Mouse (Mus musculus) lung, postnatal 0 days (tissue): ENCODE results near the gene Fstl5. TPM values are rescaled to one million over a fixed set of nuclear protein-coding genes. Genes with fewer than 3 reads are reported as not detected.
"Not testable (repeated sequence)": the region's sequence is repeated elsewhere in the genome, so short reads cannot be mapped to it uniquely, and the experiment has no call there.

Experiments
- ATAC-seq: fragments of 200-750 bp; cut with Nextera tagmentation; 2 replicates; pipeline ENCODE4 v1.8.0; 2017; ENCODE audit warnings: moderate library complexity
- DNase-seq: peaks from one replicate; pipeline ENCODE4 v3.0.0-alpha.2; 2016; ENCODE audit warnings: low spot score
- H3K27ac ChIP-seq: fragments of 300-500 bp; sonication (generic); 2 replicates; pipeline ENCODE4 v1.5.1; 2014; ENCODE audit warnings: antibody characterized with exemption, mild to moderate bottlenecking, low read length, mixed read lengths
- H3K27me3 ChIP-seq: fragments of 300-500 bp; sonication (generic); replicated peaks from 2 replicates; pipeline ENCODE4 v1.6.1; 2014; ENCODE audit warnings: low read length, mixed read lengths; ENCODE audit not compliant: insufficient read depth
- H3K36me3 ChIP-seq: fragments of 300-500 bp; sonication (generic); 2 replicates; pipeline ENCODE4 v1.6.1; 2014; ENCODE audit warnings: low read length, mixed read lengths; ENCODE audit not compliant: insufficient read depth
- H3K4me1 ChIP-seq: fragments of 300-500 bp; sonication (generic); 2 replicates; pipeline ENCODE4 v1.6.1; 2014; ENCODE audit warnings: antibody characterized with exemption, low read depth, low read length, mixed read lengths; ENCODE audit not compliant: insufficient read depth
- H3K4me2 ChIP-seq: fragments of 300-500 bp; sonication (generic); replicated peaks from 2 replicates; pipeline ENCODE4 v1.6.1; 2014; ENCODE audit warnings: low read depth, mild to moderate bottlenecking, low read length, moderate library complexity, mixed read lengths
- H3K4me3 ChIP-seq: fragments of 300-500 bp; sonication (generic); 2 replicates; pipeline ENCODE4 v1.5.1; 2014; ENCODE audit warnings: low read depth, low read length
- H3K9ac ChIP-seq: fragments of 300-500 bp; sonication (generic); replicated peaks from 2 replicates; pipeline ENCODE4 v1.6.1; 2014; ENCODE audit warnings: low read depth, mild to moderate bottlenecking
- H3K9me3 ChIP-seq: fragments of 300-500 bp; sonication (generic); 2 replicates; pipeline ENCODE4 v1.6.1; 2016; ENCODE audit warnings: low read length, mixed read lengths
- CTCF ChIP-seq: IDR thresholded peaks from 2 replicates; pipeline ENCODE4 v1.5.1; 2016; ENCODE audit warnings: antibody characterized with exemption, mild to moderate bottlenecking
- EP300 ChIP-seq: IDR thresholded peaks from 2 replicates; pipeline ENCODE4 v1.6.1; 2016; ENCODE audit warnings: antibody characterized with exemption, mild to moderate bottlenecking, control low read depth
- WGBS: fragments of 180-500 bp; shearing (Covaris S2); extraction: QIAGEN DNeasy Blood & Tissue Kit; methylation state at CpG from one replicate; pipeline ENCODE4 v1.1.7; 2014; 5-methylcytosine and 5-hydroxymethylcytosine counted together
- polyA plus RNA-seq: library from polyadenylated mRNA; unstranded; fragments of >200 nt; fragmentation: Nextera tagmentation; extraction: Ambion mirVana; gene quantifications from 2 replicates; pipeline ENCODE4 v1.2.1, GENCODE M21; 2015

Gene Fstl5
- polyA plus RNA-seq, 1 experiment from 2014 or later: not detected

DNA sequence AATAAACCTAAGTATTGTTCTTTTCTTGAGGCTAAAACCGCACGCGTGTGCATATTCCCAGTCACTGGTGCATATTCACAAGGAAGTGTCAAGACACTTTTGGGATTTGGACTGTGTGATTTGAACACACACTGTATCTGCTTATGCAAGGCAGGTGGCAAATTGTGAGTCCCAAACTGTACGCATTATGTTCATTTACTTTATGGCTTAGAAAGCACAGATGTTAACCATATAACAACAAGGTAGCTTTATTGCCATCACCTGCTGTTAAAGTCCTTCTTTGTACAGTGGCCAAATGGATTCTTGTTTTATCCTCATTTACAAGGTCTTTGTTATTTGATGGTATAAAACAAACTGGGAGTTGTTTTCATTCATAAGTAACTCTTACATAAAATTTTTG is 295.8 kb downstream of the Fstl5 start:
- TF ChIP-seq CTCF: no peak
- TF ChIP-seq EP300: no peak
- 91% methylated on average over 4 of the region's 4 CpGs for WGBS

GRCm38 (mm10) chr3:76428775-76429372 is 354.8 kb downstream of the Fstl5 start:
- Histone ChIP-seq H3K4me3 (no peak overlapping the region), H3K4me1 (no peaks in the 10 kb centered on the region), H3K36me3 (no peaks in the 10 kb centered on the region), H3K9ac (no peak overlapping the region), H3K4me2 (no peak overlapping the region), H3K27me3 (no peaks in the 10 kb centered on the region), H3K27ac (no peak overlapping the region), H3K9me3 (no peaks in the 10 kb centered on the region)
- no peak for DNase-seq
- TF ChIP-seq EP300 (no peak), CTCF (no peak)
- 83% methylated on average over 6 of the region's 6 CpGs for WGBS
- no peak for ATAC-seq

More for the DNA sequence above, 295.8 kb downstream of the Fstl5 start:
- no peak overlapping the region for H3K4me3 ChIP-seq
- H3K27me3 ChIP-seq: no peaks in the 10 kb centered on the region
- H3K4me2 ChIP-seq: no peak overlapping the region
- H3K36me3 ChIP-seq: no peaks in the 10 kb centered on the region
- H3K9me3 ChIP-seq: no peaks in the 10 kb centered on the region
- DNase-seq (no peak), ATAC-seq (no peak)
- no peak overlapping the region for H3K9ac ChIP-seq
- no peaks in the 10 kb centered on the region for H3K4me1 ChIP-seq
- H3K27ac ChIP-seq: no peak overlapping the region

DNA sequence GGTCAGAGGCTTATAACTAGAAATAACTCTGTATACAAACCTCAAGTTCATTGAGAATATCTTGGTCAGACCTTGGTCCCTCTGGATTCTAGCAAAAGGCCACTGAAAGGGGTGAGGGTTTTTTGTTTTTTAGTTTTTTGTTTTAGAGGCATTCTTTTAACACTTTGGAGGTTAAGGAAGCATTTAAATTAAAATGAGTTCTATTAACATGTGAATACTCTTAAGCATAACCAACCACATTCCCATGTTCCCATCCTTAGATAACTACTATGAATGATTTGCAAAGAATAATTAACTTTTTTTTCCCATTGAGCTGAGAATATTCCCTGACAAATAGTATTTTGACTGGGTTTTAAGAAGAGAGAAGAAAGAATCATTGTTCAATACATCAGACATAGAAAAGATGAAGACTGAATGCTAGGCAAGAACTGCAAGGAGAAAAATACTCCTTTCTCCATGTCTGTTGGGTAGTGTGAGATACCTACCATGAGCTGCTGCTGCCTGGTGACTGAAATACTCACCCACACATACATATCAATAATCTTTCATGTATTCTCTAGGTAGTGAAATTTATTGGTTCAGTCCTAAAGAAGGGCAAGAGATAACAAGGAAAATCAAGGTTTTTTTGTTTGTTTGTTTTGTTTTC is 393.3 kb downstream of the Fstl5 start:
- Histone ChIP-seq H3K9ac (no peak overlapping the region), H3K36me3 (no peaks in the 10 kb centered on the region), H3K27me3 (no peaks in the 10 kb centered on the region), H3K27ac (no peak overlapping the region), H3K4me2 (no peak overlapping the region), H3K4me3 (no peak overlapping the region), H3K9me3 (no peaks in the 10 kb centered on the region), H3K4me1 (no peaks in the 10 kb centered on the region)
- ATAC-seq (no peak), DNase-seq (no peak)
- TF ChIP-seq CTCF (no peak), EP300 (no peak)

- no peak for TF ChIP-seq CTCF
- H3K9ac ChIP-seq: no peak overlapping the region
- no peaks in the 10 kb centered on the region for H3K9me3 ChIP-seq
- no peak for DNase-seq
- 60% methylated on average over 1 of the region's 1 CpGs for WGBS
- H3K4me1 ChIP-seq: no peaks in the 10 kb centered on the region
- H3K27ac ChIP-seq: no peak overlapping the region
- no peaks in the 10 kb centered on the region for H3K36me3 ChIP-seq
- no peaks in the 10 kb centered on the region for H3K27me3 ChIP-seq
- no peak overlapping the region for H3K4me2 ChIP-seq
- no peak overlapping the region for H3K4me3 ChIP-seq
- ATAC-seq: no peak
These were observed 394.1 kb downstream of the Fstl5 start for GRCm38 (mm10) chr3:76468147-76468546.

GRCm38 (mm10) chr3:76507891-76508290 is 433.8 kb downstream of the Fstl5 start:
- H3K27me3 ChIP-seq, ATAC-seq, H3K36me3 ChIP-seq, H3K27ac ChIP-seq, H3K4me1 ChIP-seq, H3K9ac ChIP-seq, H3K4me2 ChIP-seq, DNase-seq, H3K9me3 ChIP-seq, H3K4me3 ChIP-seq: not testable (repeated sequence)
- 45% methylated on average over 3 of the region's 3 CpGs for WGBS

DNA sequence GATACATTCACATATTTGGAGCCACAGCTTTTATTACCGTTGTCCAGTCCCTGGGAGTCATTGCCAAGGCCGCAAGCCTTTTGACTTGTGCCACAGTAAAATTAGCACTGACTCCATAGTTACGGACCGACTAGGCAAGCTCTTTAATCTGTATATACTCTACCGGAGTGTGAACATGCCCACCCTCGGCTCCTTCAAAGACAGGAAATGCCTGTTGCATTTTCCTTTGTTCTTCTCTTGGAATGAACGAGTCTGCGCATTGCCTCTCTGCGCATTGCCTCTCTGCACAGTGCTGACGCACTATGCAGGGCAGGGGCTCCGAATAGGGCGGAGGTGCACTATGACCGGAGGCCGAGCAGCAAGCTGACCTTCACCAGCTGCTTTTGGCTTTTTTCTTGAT is 434.7 kb downstream of the Fstl5 start:
- H3K4me2 ChIP-seq: no peak overlapping the region
- H3K9ac ChIP-seq: no peak overlapping the region
- H3K4me3 ChIP-seq: no peak overlapping the region
- no peak for ATAC-seq
- H3K27me3 ChIP-seq: no peaks in the 10 kb centered on the region
- no peaks in the 10 kb centered on the region for H3K9me3 ChIP-seq
- TF ChIP-seq EP300: no peak
- TF ChIP-seq CTCF: no peak
- H3K4me1 ChIP-seq: no peaks in the 10 kb centered on the region
- 86% methylated on average over 14 of the region's 14 CpGs for WGBS
- no peak for DNase-seq
- no peak overlapping the region for H3K27ac ChIP-seq
- no peaks in the 10 kb centered on the region for H3K36me3 ChIP-seq

DNA sequence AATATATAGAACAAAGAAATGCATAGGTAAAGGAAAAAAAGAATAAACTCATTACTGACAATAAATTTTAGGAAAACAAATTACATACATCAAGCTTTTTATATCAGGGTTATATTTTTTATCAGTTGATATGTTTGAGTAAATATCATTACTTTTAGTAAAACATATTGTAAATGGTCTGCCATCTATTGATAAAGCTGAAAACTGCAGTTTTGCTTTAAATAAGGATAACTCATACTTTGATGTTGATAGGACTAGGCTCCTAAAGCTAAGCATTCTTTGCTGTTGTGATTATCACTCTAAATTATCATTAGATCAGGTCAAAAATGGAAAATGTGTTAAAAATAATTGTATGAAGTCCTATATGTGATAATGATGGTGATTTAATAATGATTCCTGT is 493.3 kb downstream of the Fstl5 start:
- Histone ChIP-seq H3K27me3 (no peaks in the 10 kb centered on the region), H3K4me1 (no peaks in the 10 kb centered on the region), H3K4me2 (no peak overlapping the region), H3K27ac (no peak overlapping the region), H3K36me3 (no peaks in the 10 kb centered on the region), H3K9me3 (no peaks in the 10 kb centered on the region), H3K4me3 (no peak overlapping the region), H3K9ac (no peak overlapping the region)
- ATAC-seq: no peak
- DNase-seq: no peak
- TF ChIP-seq CTCF (no peak), EP300 (no peak)
